Mouse (Mus musculus): Measurements from ENCODE around the gene Cish. TPM values are rescaled to one million over a fixed set of nuclear protein-coding genes. Genes with fewer than 3 reads are reported as not detected.

Cish gene
- polyA plus RNA-seq, 2 experiments = 2.8 to 6.0 TPM

GRCm38 (mm10) chr9:107324799-107325561 lies 29.2 kb downstream of the Cish start:
- Histone ChIP-seq H3K4me2 (ENCODE audit: low read depth) (no peak overlapping the region), H3K9ac (replicated peaks) (no peak overlapping the region), H3K36me3 (replicated peaks; ENCODE audit: control insufficient read depth, insufficient read depth, low read depth) (no peaks in the 10 kb centered on the region), H3K4me1 (replicated peaks; ENCODE audit: control insufficient read depth in 2 of 2, insufficient read depth in 2 of 2, low read length in 1 of 2) (no peaks in the 10 kb centered on the region; a peak in 1 of 4 replicates), H3K27me3 (ENCODE audit: control insufficient read depth, insufficient read depth, low read length) (no peaks in the 10 kb centered on the region), H3K27ac (no peak overlapping the region), H3K9me3 (ENCODE audit: control insufficient read depth, low read length) (no peaks in the 10 kb centered on the region), H3K4me3 (ENCODE audit: insufficient read depth in 1 of 2, low read depth in 2 of 2, low read length in 2 of 2) (no peak overlapping the region)
- ATAC-seq (ENCODE audit: insufficient read depth) (no peak), DNase-seq (ENCODE audit: low read depth in 3 of 3, low spot score in 3 of 3) (no peak)
- WGBS (ENCODE audit: insufficient replicate concordance) = 54% methylated on average over 4 of the region's 4 CpGs
- TF ChIP-seq CTCF (IDR thresholded peaks at IDR 0.05; ENCODE audit: low read depth) (no peak), EP300 (IDR thresholded peaks at IDR 0.05; ENCODE audit: low read depth) (no peak)

GRCm38 (mm10) chr9:107325904-107326303 lies 30.1 kb downstream of the Cish start:
- no peaks in the 10 kb centered on the region for H3K9me3 ChIP-seq (ENCODE audit: control insufficient read depth, low read length)
- DNase-seq (ENCODE audit: low read depth in 3 of 3, low spot score in 3 of 3) = no peak

GRCm38 (mm10) chr9:107327879-107328620 lies 32.2 kb downstream of the Cish start:
- Histone ChIP-seq H3K36me3 (replicated peaks; ENCODE audit: control insufficient read depth, insufficient read depth, low read depth) (no peaks in the 10 kb centered on the region), H3K9me3 (ENCODE audit: control insufficient read depth, low read length) (no peaks in the 10 kb centered on the region), H3K9ac (replicated peaks) (no peak overlapping the region), H3K27me3 (ENCODE audit: control insufficient read depth, insufficient read depth, low read length) (no peaks in the 10 kb centered on the region), H3K4me3 (ENCODE audit: insufficient read depth in 1 of 2, low read depth in 2 of 2, low read length in 2 of 2) (no peak overlapping the region), H3K27ac (no peak overlapping the region), H3K4me2 (ENCODE audit: low read depth) (no peak overlapping the region), H3K4me1 (replicated peaks; ENCODE audit: control insufficient read depth in 2 of 2, insufficient read depth in 2 of 2, low read length in 1 of 2) (no peaks in the 10 kb centered on the region; a peak in 1 of 4 replicates)
- ATAC-seq (ENCODE audit: insufficient read depth) (no peak), DNase-seq (ENCODE audit: low read depth in 3 of 3, low spot score in 3 of 3) (no peak)
- TF ChIP-seq CTCF (IDR thresholded peaks at IDR 0.05; ENCODE audit: low read depth) = no peak
- no peak for TF ChIP-seq EP300 (IDR thresholded peaks at IDR 0.05; ENCODE audit: low read depth)
- WGBS (ENCODE audit: insufficient replicate concordance) = 78% methylated on average over 16 of the region's 16 CpGs

More at GRCm38 (mm10) chr9:107325904-107326303, 30.1 kb downstream of the Cish start:
- WGBS (ENCODE audit: insufficient replicate concordance) = 55% methylated on average over 7 of the region's 7 CpGs
- no peaks in the 10 kb centered on the region for H3K36me3 ChIP-seq (replicated peaks; ENCODE audit: control insufficient read depth, insufficient read depth, low read depth)
- H3K4me1 ChIP-seq (replicated peaks; ENCODE audit: control insufficient read depth in 2 of 2, insufficient read depth in 2 of 2, low read length in 1 of 2) = no peaks in the 10 kb centered on the region; a peak in 1 of 4 replicates
- H3K27me3 ChIP-seq (ENCODE audit: control insufficient read depth, insufficient read depth, low read length) = no peaks in the 10 kb centered on the region
- no peak overlapping the region for H3K27ac ChIP-seq
- H3K9ac ChIP-seq (replicated peaks) = no peak overlapping the region
- H3K4me2 ChIP-seq (ENCODE audit: low read depth) = no peak overlapping the region
- TF ChIP-seq EP300 (IDR thresholded peaks at IDR 0.05; ENCODE audit: low read depth) (no peak), CTCF (IDR thresholded peaks at IDR 0.05; ENCODE audit: low read depth) (no peak)
- H3K4me3 ChIP-seq (ENCODE audit: insufficient read depth in 1 of 2, low read depth in 2 of 2, low read length in 2 of 2) = no peak overlapping the region
- no peak for ATAC-seq (ENCODE audit: insufficient read depth)

GRCm38 (mm10) chr9:107330791-107331190 lies 35.0 kb downstream of the Cish start:
- DNase-seq (ENCODE audit: low read depth in 3 of 3, low spot score in 3 of 3) (no peak), ATAC-seq (ENCODE audit: insufficient read depth) (no peak)
- H3K9ac ChIP-seq (replicated peaks) = no peak overlapping the region
- no peak overlapping the region for H3K4me3 ChIP-seq (ENCODE audit: insufficient read depth in 1 of 2, low read depth in 2 of 2, low read length in 2 of 2)
- H3K9me3 ChIP-seq (ENCODE audit: control insufficient read depth, low read length) = no peaks in the 10 kb centered on the region
- WGBS (ENCODE audit: insufficient replicate concordance) = 44% methylated on average over 6 of the region's 6 CpGs
- H3K4me1 ChIP-seq (replicated peaks; ENCODE audit: control insufficient read depth in 2 of 2, insufficient read depth in 2 of 2, low read length in 1 of 2) = no peaks in the 10 kb centered on the region
- TF ChIP-seq CTCF (IDR thresholded peaks at IDR 0.05; ENCODE audit: low read depth) (no peak), EP300 (IDR thresholded peaks at IDR 0.05; ENCODE audit: low read depth) (no peak)
- H3K4me2 ChIP-seq (ENCODE audit: low read depth) = no peak overlapping the region
- no peaks in the 10 kb centered on the region for H3K27me3 ChIP-seq (ENCODE audit: control insufficient read depth, insufficient read depth, low read length)
- H3K27ac ChIP-seq = no peak overlapping the region
- no peaks in the 10 kb centered on the region for H3K36me3 ChIP-seq (replicated peaks; ENCODE audit: control insufficient read depth, insufficient read depth, low read depth)

GRCm38 (mm10) chr9:107333686-107334085 lies 37.9 kb downstream of the Cish start:
- H3K27me3 ChIP-seq (ENCODE audit: control insufficient read depth, insufficient read depth, low read length) = no peaks in the 10 kb centered on the region
- peaks cover 2 to 4% of the 10 kb centered on the region in 2 experiments; a peak in 1 of 4 replicates for H3K4me1 ChIP-seq (replicated peaks; ENCODE audit: control insufficient read depth in 2 of 2, insufficient read depth in 2 of 2, low read length in 1 of 2)
- TF ChIP-seq CTCF (IDR thresholded peaks at IDR 0.05; ENCODE audit: low read depth) (no peak), EP300 (IDR thresholded peaks at IDR 0.05; ENCODE audit: low read depth) (no peak)
- no peak overlapping the region for H3K27ac ChIP-seq
- 45% methylated on average over 2 of the region's 2 CpGs for WGBS (ENCODE audit: insufficient replicate concordance)
- DNase-seq (ENCODE audit: low read depth in 3 of 3, low spot score in 3 of 3) (no peak), ATAC-seq (ENCODE audit: insufficient read depth) (no peak)
- H3K4me3 ChIP-seq (ENCODE audit: insufficient read depth in 1 of 2, low read depth in 2 of 2, low read length in 2 of 2) = no peak overlapping the region
- no peaks in the 10 kb centered on the region for H3K9me3 ChIP-seq (ENCODE audit: control insufficient read depth, low read length)
- H3K9ac ChIP-seq (replicated peaks) = no peak overlapping the region
- H3K4me2 ChIP-seq (ENCODE audit: low read depth) = no peak overlapping the region
- no peaks in the 10 kb centered on the region for H3K36me3 ChIP-seq (replicated peaks; ENCODE audit: control insufficient read depth, insufficient read depth, low read depth)

Measured in liver, embryonic 14.5 days (tissue).